Mouse (Mus musculus) telencephalon, adult 2 months (tissue): Measurements from ENCODE around the gene Catsperg1.
A peak's percentile ranks its signal among the peaks of the same experiment; 100 is the strongest.

Experiments used
- DNase-seq: peaks from one replicate; pipeline ENCODE4 v3.0.0-alpha.2; 2011; ENCODE audit warnings: low read depth, low spot score

Gene Catsperg1

GRCm38 (mm10) chr7:29170755-29171561 is 42.9 kb downstream of the Catsperg1 start:
- no peak for DNase-seq

- DNase-seq = no peak
Measured at GRCm38 (mm10) chr7:29170066-29170754, 43.6 kb downstream of the Catsperg1 start, which contains the start of the genes Ggn and Spred3. Gene Ggn, plus strand, starts transcription at chr7:29170210. Gene Spred3, minus strand, starts transcription at chr7:29170411.

- DNase-seq = peak; percentile 80
Measured at GRCm38 (mm10) chr7:29169231-29170065, 44.4 kb downstream of the Catsperg1 start.

- DNase-seq = no peak
Measured at GRCm38 (mm10) chr7:29168791-29169230, 45.0 kb downstream of the Catsperg1 start.

- DNase-seq = no peak
Measured at GRCm38 (mm10) chr7:29168121-29168695, 45.6 kb downstream of the Catsperg1 start.

- DNase-seq = no peak
Measured at GRCm38 (mm10) chr7:29167656-29168055, 46.2 kb downstream of the Catsperg1 start.

GRCm38 (mm10) chr7:29162750-29163525 is 50.9 kb downstream of the Catsperg1 start:
- DNase-seq = no peak

GRCm38 (mm10) chr7:29162294-29162693 is 51.5 kb downstream of the Catsperg1 start:
- no peak for DNase-seq

GRCm38 (mm10) chr7:29158264-29158663 is 55.6 kb downstream of the Catsperg1 start:
- no peak for DNase-seq

- DNase-seq = peak; percentile 83
Measured at GRCm38 (mm10) chr7:29155838-29156782, 57.7 kb downstream of the Catsperg1 start, which contains the start of gene Fam98c. Gene Fam98c, minus strand, starts transcription at chr7:29156234.

- peak; percentile 82 for DNase-seq
Measured at GRCm38 (mm10) chr7:29155196-29155837, 58.5 kb downstream of the Catsperg1 start.

- DNase-seq = no peak
Measured at GRCm38 (mm10) chr7:29154018-29154720, 59.7 kb downstream of the Catsperg1 start.

GRCm38 (mm10) chr7:29151486-29151885 is 62.3 kb downstream of the Catsperg1 start:
- no peak for DNase-seq

GRCm38 (mm10) chr7:29148771-29149170 is 65.1 kb downstream of the Catsperg1 start:
- no peak for DNase-seq

GRCm38 (mm10) chr7:29146625-29147367 is 67.0 kb downstream of the Catsperg1 start:
- no peak for DNase-seq

GRCm38 (mm10) chr7:29144006-29144405 is 69.8 kb downstream of the Catsperg1 start:
- no peak for DNase-seq

GRCm38 (mm10) chr7:29141416-29141815 is 72.4 kb downstream of the Catsperg1 start:
- DNase-seq = no peak
